Comparison of ENCODE assay signal across 9 mouse cellular contexts in the genomic region with DNA sequence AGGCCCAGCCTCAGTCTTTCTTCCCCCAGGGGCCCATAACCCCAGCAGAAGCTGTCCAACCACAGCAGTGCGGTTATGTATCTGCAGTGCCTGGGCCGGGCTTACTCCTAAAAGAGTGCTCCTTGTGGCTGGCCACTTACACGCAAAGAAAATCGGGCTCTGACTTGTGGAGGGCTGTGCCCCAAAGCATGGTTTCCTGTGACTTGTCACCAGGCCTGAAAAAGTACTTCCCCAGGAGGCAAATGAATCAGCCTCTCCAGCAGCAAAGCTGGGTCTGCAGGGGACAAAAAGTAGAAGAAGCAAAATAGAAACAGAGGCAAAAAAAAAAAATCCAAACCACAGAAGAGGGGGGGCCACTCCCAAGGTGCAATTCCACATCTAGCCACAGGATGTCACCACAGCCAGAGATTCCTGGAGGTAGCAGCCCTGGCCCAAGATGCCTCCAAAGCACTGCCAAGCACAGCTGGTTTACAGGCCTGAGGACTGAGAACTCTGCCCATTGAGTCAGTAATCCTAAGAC. TPM values are rescaled to one million over a fixed set of nuclear protein-coding genes. Genes with fewer than 3 reads are reported as not detected.
A peak's percentile ranks its signal among the peaks of the same experiment; 100 is the strongest.
DNase-seq lines count a peak whose midpoint lies in the region; ATAC-seq and TF ChIP-seq lines count a peak whose summit lies in the region.
"Had no signal": no experiment of that assay in that cellular context is flagged by ENCODE, and none has a peak within 500 bp of the region (broad histone marks: within the 10 kb centered on the region; RNA-seq: fewer than 3 reads in every experiment).

No protein-coding gene starts in this region.

- peak overlapping the region; percentile 18; the same call in 1 of the 2 replicates for H3K4me2 ChIP-seq in embryonic facial prominence, embryonic 13.5 days
- H3K4me2 ChIP-seq in heart, postnatal 0 days (ENCODE audit: low read depth, low read length), result no peak overlapping the region
- H3K4me2 ChIP-seq in lung, embryonic 14.5 days, result no peak overlapping the region

- peaks cover 11% of the 10 kb centered on the region for H3K27me3 ChIP-seq in E14TG2a.4 (ENCODE audit: insufficient read depth, low read length)
- H3K27me3 ChIP-seq in embryonic facial prominence, embryonic 13.5 days, result no peaks in the 10 kb centered on the region
- H3K27me3 ChIP-seq in heart, postnatal 0 days (ENCODE audit: control insufficient read depth, insufficient read depth, low read length), result 0 out of 2 replicates have a peak, but pooled peaks cover 1% of the 10 kb centered on the region
- H3K27me3 ChIP-seq in lung, embryonic 14.5 days (ENCODE audit: insufficient read depth, low read length), result no peaks in the 10 kb centered on the region

- H3K4me1 ChIP-seq in E14TG2a.4 (replicated peaks; ENCODE audit: low read depth, low read length), result peaks cover 6% of the 10 kb centered on the region
- peaks cover 18% of the 10 kb centered on the region for H3K4me1 ChIP-seq in embryonic facial prominence, embryonic 13.5 days
- 0 out of 2 replicates have a peak, but pooled peaks cover 9% of the 10 kb centered on the region for H3K4me1 ChIP-seq in heart, postnatal 0 days (ENCODE audit: control insufficient read depth, insufficient read depth)
- peaks cover 10% of the 10 kb centered on the region; the same call in 1 of the 2 replicates for H3K4me1 ChIP-seq in lung, embryonic 14.5 days (ENCODE audit: insufficient read depth)

- no peaks in the 10 kb centered on the region for H3K9me3 ChIP-seq in E14TG2a.4 (ENCODE audit: low read length)
- H3K9me3 ChIP-seq in embryonic facial prominence, embryonic 13.5 days, result no peaks in the 10 kb centered on the region
- H3K9me3 ChIP-seq in heart, postnatal 0 days (replicated peaks; ENCODE audit: control insufficient read depth, low read length), result no peaks in the 10 kb centered on the region
- H3K9me3 ChIP-seq in lung, embryonic 14.5 days (ENCODE audit: low read depth, low read length), result no peaks in the 10 kb centered on the region
- H3K9me3 ChIP-seq: megakaryocyte, embryonic 14.5 days had no signal

- H3K9ac ChIP-seq in embryonic facial prominence, embryonic 13.5 days, result peak overlapping the region; percentile 44; the same call in 1 of the 2 replicates
- no peak overlapping the region for H3K9ac ChIP-seq in heart, postnatal 0 days (replicated peaks; ENCODE audit: low read depth, low read length)
- no peak overlapping the region for H3K9ac ChIP-seq in lung, embryonic 14.5 days

- peak overlapping the region; percentile 75 for H3K27ac ChIP-seq in embryonic facial prominence, embryonic 13.5 days
- H3K27ac ChIP-seq in heart, postnatal 0 days (ENCODE audit: low read depth), result no peak overlapping the region
- H3K27ac ChIP-seq in lung, embryonic 14.5 days (ENCODE audit: low read depth), result no peak overlapping the region

- DNase-seq in adrenal gland, postnatal 4 days (ENCODE audit: low spot score in 2 of 2), result peak; percentile 35 to 64
- peak; percentile 72 for DNase-seq in heart, postnatal 0 days (ENCODE audit: low spot score)
- DNase-seq in kidney, postnatal 4 days, result peak; percentile 84 to 87
- DNase-seq in lung, embryonic 14.5 days, result peak; percentile 90
- peak; percentile 33 for DNase-seq in ovary, adult 18-20 months (ENCODE audit: low spot score)
- DNase-seq in thymus, postnatal 10 days (ENCODE audit: low spot score in 2 of 2), result peak; percentile 62 to 82

- H3K36me3 ChIP-seq in E14TG2a.4 (ENCODE audit: insufficient read depth, low read length), result no peaks in the 10 kb centered on the region
- no peaks in the 10 kb centered on the region for H3K36me3 ChIP-seq in embryonic facial prominence, embryonic 13.5 days
- H3K36me3 ChIP-seq in heart, postnatal 0 days (replicated peaks; ENCODE audit: control insufficient read depth, insufficient read depth, low read length), result no peaks in the 10 kb centered on the region
- H3K36me3 ChIP-seq in lung, embryonic 14.5 days (ENCODE audit: insufficient read depth), result no peaks in the 10 kb centered on the region

- no peak for TF ChIP-seq EP300 in heart, postnatal 0 days (IDR thresholded peaks at IDR 0.05; ENCODE audit: low read depth)

- no peak overlapping the region for H3K4me3 ChIP-seq in E14TG2a.4 (replicated peaks; ENCODE audit: low read length)
- no peak overlapping the region for H3K4me3 ChIP-seq in embryonic facial prominence, embryonic 13.5 days
- no peak overlapping the region for H3K4me3 ChIP-seq in heart, postnatal 0 days (ENCODE audit: low read depth, low read length)
- no peak overlapping the region for H3K4me3 ChIP-seq in lung, embryonic 14.5 days (ENCODE audit: low read depth, low read length)
- H3K4me3 ChIP-seq: megakaryocyte, embryonic 14.5 days had no signal

- no peak for ATAC-seq in embryonic facial prominence, embryonic 13.5 days (ENCODE audit: insufficient number of reproducible peaks, insufficient read depth, low FRiP score, low TSS enrichment, low read depth)
- ATAC-seq in heart, postnatal 0 days (ENCODE audit: insufficient read depth, low read depth), result peak; percentile 63; the same call in 1 of the 2 replicates
- peak; percentile 65 for ATAC-seq in lung, embryonic 14.5 days (ENCODE audit: insufficient read depth)

- TF ChIP-seq CTCF in E14TG2a.4 (conservative IDR thresholded peaks at IDR 0.05; ENCODE audit: low read length), result peak; percentile 93
- peak; percentile 85 for TF ChIP-seq CTCF in heart, postnatal 0 days (IDR thresholded peaks at IDR 0.05; ENCODE audit: low read depth)
- peak; percentile 95 for TF ChIP-seq CTCF in lung, embryonic 14.5 days (IDR thresholded peaks at IDR 0.05; ENCODE audit: low read depth)

- 15% methylated on average over 4 of the region's 4 CpGs for WGBS in embryonic facial prominence, embryonic 13.5 days
- 41% methylated on average over 4 of the region's 4 CpGs for WGBS in heart, postnatal 0 days
- WGBS in lung, embryonic 14.5 days, result 30% methylated on average over 4 of the region's 4 CpGs

RNA-seq across cellular contexts. Expression of a gene that starts 18.9 kb away (rescaled TPM):
- 10 to 100 TPM; 45.0 to 52.8 TPM for total RNA-seq in adrenal gland, postnatal 4 days (2021)
- 104 and 108 TPM in 2 replicates for polyA plus RNA-seq in embryonic facial prominence, embryonic 13.5 days (2015; fragmentation: Nextera tagmentation; extraction: Ambion mirVana)
- 9.9 and 17.9 TPM in 2 replicates for total RNA-seq in heart, postnatal 0 days (2014; rRNA removed; ENCODE audit: low replicate concordance)
- 17.2 and 17.6 TPM in 2 replicates for polyA plus RNA-seq in heart, postnatal 0 days (2015; fragmentation: Nextera tagmentation; extraction: Ambion mirVana)
- 157 and 164 TPM in 2 replicates for polyA plus RNA-seq in lung, embryonic 14.5 days (2014; fragmentation: Nextera tagmentation; extraction: Ambion mirVana)

RNA-seq across cellular contexts. Expression of a gene that starts 51.1 kb away (rescaled TPM):
- total RNA-seq in adrenal gland, postnatal 4 days (2021), result 1,000 to 10,000 TPM; 2,291 to 2,466 TPM
- polyA plus RNA-seq in embryonic facial prominence, embryonic 13.5 days (2015; fragmentation: Nextera tagmentation; extraction: Ambion mirVana), result 1,553 and 1,557 TPM in 2 replicates
- 4,531 and 5,254 TPM in 2 replicates for total RNA-seq in heart, postnatal 0 days (2014; rRNA removed; ENCODE audit: low replicate concordance)
- polyA plus RNA-seq in heart, postnatal 0 days (2015; fragmentation: Nextera tagmentation; extraction: Ambion mirVana), result 891 and 953 TPM in 2 replicates
- 1,598 and 1,617 TPM in 2 replicates for polyA plus RNA-seq in lung, embryonic 14.5 days (2014; fragmentation: Nextera tagmentation; extraction: Ambion mirVana)

Comparison
In these comparisons a context has a peak if more than half of its experiments do, and no peak if none do; other contexts are left out.
1. DNase-seq: peak in every context shown above with its lines; median percentile 90 in lung, embryonic 14.5 days; 86 in kidney, postnatal 4 days; 72 in heart, postnatal 0 days; 72 in thymus, postnatal 10 days; 50 in adrenal gland, postnatal 4 days; 33 in ovary, adult 18-20 months.